Mouse (Mus musculus): ENCODE data around the gene Gm3435.
"Not testable (repeated sequence)": the region's sequence is repeated elsewhere in the genome, so short reads cannot be mapped to it uniquely, and the experiment has no call there.

GRCm38 (mm10) chr17:14992522-14993138 lies 17.3 kb upstream of the Gm3435 start:
- TF ChIP-seq POLR2A (IDR thresholded peaks at IDR 0.05; ENCODE audit: borderline replicate concordance, control insufficient read depth, low read depth, low read length); CTCF (IDR thresholded peaks at IDR 0.05; ENCODE audit: control insufficient read depth, insufficient read depth, low read length): not testable (repeated sequence)

Measured in bone marrow, adult 2 months (tissue).